Mouse (Mus musculus): Measurements from ENCODE around the gene Psen2.

Gene Psen2

DNA sequence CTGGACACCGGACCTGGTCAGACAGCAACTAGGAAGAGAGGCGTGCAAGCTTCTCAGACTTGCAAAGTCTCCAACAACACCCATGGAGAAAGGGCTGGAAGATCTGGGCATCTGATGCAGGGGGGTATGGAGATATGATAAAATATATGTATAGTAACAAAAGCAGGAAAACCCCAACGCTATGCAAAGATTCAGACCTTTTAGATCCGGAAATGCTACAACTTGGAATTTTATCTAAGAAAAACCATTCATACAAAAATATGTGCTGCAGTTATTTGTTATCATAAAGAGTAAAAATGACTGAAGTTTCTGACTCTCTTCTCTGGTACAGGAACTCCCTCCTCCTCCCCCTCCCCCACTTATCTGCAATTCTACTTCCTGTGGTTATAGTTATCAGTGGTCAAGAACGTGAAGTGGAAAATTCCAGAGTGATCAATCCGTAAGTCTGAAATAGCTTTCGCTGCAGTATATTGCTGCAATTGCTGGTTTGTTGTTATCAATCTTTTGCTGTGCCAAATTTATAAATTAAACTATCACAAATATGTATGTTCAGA is 14.6 kb downstream of the Psen2 start:
- no peak for DNase-seq (ENCODE audit: low spot score in 2 of 2)

- no peak for DNase-seq (ENCODE audit: low spot score in 2 of 2)
Measured at GRCm38 (mm10) chr1:180247901-180248300, 15.3 kb downstream of the Psen2 start.

DNA sequence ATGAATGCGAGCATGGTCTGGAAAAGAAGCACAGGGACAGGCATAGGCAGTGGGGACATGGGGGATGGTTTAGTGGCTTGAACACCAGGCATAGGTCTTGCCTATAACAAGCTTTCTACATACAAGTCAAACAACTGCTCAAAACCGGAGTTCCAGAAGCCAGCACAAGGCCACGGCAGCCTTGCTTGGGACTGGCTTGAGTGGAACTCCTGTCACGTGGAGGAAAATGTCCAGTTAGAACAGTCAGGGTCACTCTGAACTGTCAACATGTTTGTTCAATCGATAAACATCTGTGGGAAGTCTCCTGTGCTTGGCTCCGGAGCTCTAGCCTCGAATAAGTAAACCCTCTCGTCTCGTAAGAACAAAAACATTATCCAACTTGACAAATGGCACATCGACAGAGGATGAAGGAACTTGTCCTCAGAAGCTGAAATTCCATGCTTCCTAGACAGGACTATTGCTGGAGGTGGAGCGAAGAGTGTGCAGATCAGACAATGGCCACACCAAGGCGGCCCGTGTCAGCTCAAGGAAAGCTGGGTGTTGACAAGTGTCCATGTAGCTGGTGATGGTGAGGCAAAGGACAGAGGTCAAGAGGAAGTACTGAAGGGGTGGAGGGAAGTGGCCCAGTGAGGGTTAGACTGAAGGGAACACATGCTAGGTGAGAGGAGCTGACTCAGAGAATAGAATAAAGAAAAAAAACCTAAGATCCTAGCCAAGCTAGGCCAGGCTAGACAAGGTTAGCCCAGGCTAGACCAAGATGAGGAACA is 17.3 kb downstream of the Psen2 start:
- no peak for DNase-seq (ENCODE audit: low spot score in 2 of 2)

GRCm38 (mm10) chr1:180231729-180232128 is 31.5 kb downstream of the Psen2 start:
- no peak for DNase-seq (ENCODE audit: low spot score in 2 of 2)

DNA sequence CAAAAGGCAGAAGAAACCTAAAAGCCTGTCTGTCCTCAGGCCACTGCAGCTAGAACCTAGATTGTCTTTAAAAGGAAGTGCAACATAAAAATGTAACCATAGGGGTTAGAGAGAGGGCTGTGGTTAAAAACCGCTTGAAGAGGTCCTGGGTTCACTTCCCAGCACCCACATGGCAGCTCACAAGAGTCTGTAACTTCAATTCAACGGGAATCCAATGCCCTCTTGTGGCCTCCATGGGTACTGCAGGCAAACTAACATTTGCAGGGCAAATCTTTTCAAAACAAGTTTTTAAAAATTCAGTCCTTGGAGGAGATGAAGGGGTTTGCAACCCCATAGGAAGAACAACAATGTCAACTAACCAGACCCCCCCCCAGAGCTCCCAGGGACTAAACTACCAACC is 32.7 kb downstream of the Psen2 start:
- DNase-seq (ENCODE audit: low spot score in 2 of 2), result no peak

- DNase-seq (ENCODE audit: low spot score in 2 of 2), result no peak
Measured at GRCm38 (mm10) chr1:180229906-180230305, 33.3 kb downstream of the Psen2 start.

GRCm38 (mm10) chr1:180228854-180229253 is 34.4 kb downstream of the Psen2 start:
- DNase-seq (ENCODE audit: low spot score in 2 of 2), result no peak

- DNase-seq (ENCODE audit: low spot score in 2 of 2), result no peak
Measured at GRCm38 (mm10) chr1:180226766-180227165, 36.5 kb downstream of the Psen2 start.

DNA sequence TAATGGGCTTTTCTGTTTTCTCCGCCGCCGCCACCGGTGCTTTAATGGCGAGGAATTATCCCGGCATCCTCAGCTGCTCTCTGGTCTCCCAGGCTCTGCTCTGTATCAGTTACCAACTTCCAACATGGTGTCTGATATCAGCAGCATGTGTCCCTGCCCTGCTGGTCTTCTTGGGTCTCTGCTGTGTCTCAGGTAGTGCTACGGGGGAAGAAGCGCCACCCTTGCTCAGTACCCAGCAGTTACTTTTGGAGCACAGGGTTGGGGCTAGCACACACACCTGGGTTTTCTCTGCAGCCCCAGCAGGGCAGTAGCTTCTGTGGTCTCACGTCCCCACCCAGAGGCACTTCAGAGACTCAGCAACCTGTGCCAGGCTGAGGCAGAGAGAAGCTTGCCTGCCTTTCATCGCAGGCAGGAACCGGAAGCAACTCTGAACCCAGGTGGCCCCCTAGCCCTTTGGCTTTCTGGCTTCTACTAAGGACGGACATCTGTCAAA is 37.0 kb downstream of the Psen2 start:
- no peak for DNase-seq (ENCODE audit: low spot score in 2 of 2)

GRCm38 (mm10) chr1:180225500-180226220 is 37.6 kb downstream of the Psen2 start:
- no peak for DNase-seq (ENCODE audit: low spot score in 2 of 2)

GRCm38 (mm10) chr1:180222007-180222406 is 41.2 kb downstream of the Psen2 start:
- DNase-seq (ENCODE audit: low spot score in 2 of 2), result no peak

GRCm38 (mm10) chr1:180220791-180221542 is 42.3 kb downstream of the Psen2 start:
- no peak for DNase-seq (ENCODE audit: low spot score in 2 of 2)

- no peak for DNase-seq (ENCODE audit: low spot score in 2 of 2)
Measured at GRCm38 (mm10) chr1:180216541-180217276, 46.5 kb downstream of the Psen2 start.

DNA sequence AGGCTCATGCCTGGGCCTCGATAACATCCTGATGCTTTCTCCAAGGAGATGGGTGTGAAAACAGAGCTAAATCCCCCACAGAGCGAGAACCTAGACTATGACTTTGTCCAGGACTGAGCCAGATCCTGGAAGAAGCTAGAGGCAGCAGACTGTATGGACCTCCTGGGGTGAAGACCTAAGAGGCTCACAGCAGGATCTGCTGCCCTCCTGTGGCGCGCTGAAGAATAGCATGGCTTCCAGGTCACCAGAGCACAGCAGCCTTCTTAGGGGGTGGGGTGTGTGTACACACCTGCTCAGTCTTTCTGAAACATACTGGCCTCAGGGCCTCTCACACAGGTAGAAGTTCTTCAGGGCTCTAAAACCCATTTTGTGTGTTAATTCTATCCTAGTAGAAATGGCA is 48.2 kb downstream of the Psen2 start:
- no peak for DNase-seq (ENCODE audit: low spot score in 2 of 2)

DNA sequence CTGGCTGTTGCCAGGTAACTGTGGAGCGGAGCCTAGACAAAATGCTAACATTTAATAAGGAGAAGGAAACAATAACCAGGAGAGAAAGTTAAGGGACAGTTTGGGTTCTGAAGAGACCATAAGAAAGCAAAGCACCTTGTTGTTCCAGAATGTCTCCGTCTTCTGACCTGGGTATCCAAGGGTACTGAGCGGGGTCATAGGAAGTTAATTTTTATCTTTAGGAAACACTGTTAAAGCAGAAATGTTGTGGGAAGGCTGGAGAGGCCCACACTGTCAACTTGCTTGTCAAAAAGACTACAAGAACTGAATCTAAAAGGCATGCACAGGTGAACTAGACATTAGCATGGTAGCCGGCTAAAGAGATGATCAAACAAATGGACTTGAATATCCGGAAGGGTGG is 50.3 kb downstream of the Psen2 start:
- DNase-seq (ENCODE audit: low spot score in 2 of 2), result no peak

DNA sequence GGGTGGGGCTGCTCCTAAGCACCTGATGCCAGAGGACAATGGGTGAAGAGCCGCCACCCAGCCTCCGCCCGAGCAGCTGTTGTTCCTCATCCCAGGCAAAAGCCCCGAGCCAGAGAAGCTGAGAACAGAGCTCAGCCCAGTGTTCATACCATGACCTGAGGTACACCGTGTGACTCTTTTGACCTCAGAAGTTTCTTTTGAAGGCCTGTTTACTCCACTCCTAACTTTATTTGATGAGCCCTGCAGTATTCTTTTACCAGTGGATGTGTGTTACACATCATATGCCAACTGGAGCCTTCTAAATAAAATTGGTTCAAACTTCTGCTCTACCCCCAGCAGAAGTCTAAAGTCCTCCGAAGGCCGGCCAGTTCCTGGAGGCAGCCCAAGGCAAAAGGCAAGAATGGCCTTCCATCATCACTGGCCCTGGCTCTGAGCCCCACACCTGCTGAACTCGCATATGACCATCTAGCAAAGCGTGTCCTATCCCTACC is 52.4 kb downstream of the Psen2 start:
- DNase-seq (ENCODE audit: low spot score in 2 of 2), result no peak

- DNase-seq (ENCODE audit: low spot score in 2 of 2), result no peak
Measured at GRCm38 (mm10) chr1:180210031-180210432, 53.2 kb downstream of the Psen2 start.

DNA sequence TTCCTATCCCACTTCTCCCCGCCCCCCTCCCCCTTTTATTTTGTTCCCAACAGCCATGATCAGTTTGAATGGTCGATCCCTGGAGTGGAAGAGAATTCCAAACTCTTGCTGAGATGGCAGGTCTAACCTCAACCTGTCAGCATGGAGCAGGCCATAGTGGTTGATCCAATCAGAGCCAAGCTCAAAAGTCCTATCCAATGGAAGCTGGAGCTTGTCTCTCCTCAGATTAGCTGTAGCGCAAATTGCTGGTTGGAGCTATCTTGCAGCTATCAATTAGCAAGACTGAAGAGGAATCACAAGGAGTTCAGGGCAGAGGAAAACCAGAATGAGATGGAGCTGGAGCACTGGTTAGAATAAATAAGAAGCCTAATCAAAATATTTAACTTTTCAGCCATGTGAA is 54.9 kb downstream of the Psen2 start:
- DNase-seq (ENCODE audit: low spot score in 2 of 2), result no peak

- DNase-seq (ENCODE audit: low spot score in 2 of 2), result no peak
Measured at GRCm38 (mm10) chr1:180200722-180201121, 62.5 kb downstream of the Psen2 start.

- DNase-seq (ENCODE audit: low spot score in 2 of 2), result no peak
Measured at GRCm38 (mm10) chr1:180199715-180200050, 63.6 kb downstream of the Psen2 start.

- no peak for DNase-seq (ENCODE audit: low spot score in 2 of 2)
Measured at GRCm38 (mm10) chr1:180198959-180199714, 64.1 kb downstream of the Psen2 start, which contains the start of gene Coq8a. TSS of gene Coq8a (minus strand) at chr1:180199602.

Data from right cerebral cortex, postnatal 36 days (tissue).